Mouse (Mus musculus): ENCODE measurements around the gene Zranb3. TPM values are rescaled to one million over a fixed set of nuclear protein-coding genes. Genes with fewer than 3 reads are reported as not detected.

Gene Zranb3
- polyA plus RNA-seq, 1 experiment from 2014 or later, result 10.4 TPM

DNA sequence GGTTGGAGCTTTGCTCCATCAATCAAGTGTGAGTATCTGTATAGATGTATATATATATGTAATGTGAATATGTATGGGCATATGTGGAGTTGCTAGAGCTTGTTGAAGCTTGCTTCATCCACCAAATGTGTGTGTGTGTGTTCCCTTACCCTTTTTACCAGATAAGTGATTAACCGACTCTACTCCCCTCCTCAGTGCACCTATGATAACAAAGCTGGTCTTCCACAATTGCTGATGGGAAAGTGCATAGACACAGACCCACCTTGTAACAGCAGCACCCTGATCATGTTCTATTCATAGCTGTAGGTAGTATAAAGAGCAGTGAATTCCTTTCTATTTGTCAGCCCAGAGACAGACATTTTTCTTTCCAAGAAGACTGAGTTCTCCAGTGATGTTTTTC lies 40.7 kb downstream of the Zranb3 start:
- Histone ChIP-seq H3K27ac (ENCODE audit: low read length) (no peak overlapping the region), H3K36me3 (ENCODE audit: insufficient read depth, low read length) (no peaks in the 10 kb centered on the region), H3K4me1 (ENCODE audit: insufficient read depth, low read length) (no peaks in the 10 kb centered on the region), H3K4me2 (replicated peaks; ENCODE audit: low read depth, low read length) (no peak overlapping the region), H3K9me3 (ENCODE audit: low read length) (no peaks in the 10 kb centered on the region), H3K9ac (replicated peaks; ENCODE audit: low read length) (no peak overlapping the region), H3K4me3 (ENCODE audit: low read length) (no peak overlapping the region), H3K27me3 (ENCODE audit: insufficient read depth, low read length) (no peaks in the 10 kb centered on the region)
- no peak for ATAC-seq (ENCODE audit: low FRiP score, low TSS enrichment)
- WGBS, result 87% methylated on average over 1 of the region's 1 CpGs

DNA sequence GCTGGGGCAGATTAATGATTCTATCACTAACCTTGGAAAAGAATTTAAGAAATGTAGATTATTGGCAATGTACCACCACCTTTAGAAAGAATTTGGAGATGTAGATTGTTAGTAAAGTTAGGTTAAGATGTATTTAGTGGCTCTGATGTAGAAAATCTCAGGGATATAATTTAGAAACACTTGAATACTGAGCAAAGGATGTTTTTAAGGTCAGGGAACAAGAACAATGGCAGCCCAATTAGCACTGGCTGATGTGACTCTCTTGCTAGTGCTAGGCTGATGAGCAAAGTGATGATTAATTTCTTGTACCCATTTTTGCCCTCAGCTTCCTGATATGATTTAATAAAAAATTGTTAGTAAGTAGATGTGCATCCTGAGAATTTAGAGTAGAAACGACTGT lies 41.4 kb downstream of the Zranb3 start:
- WGBS, result 77% methylated on average over 1 of the region's 1 CpGs

DNA sequence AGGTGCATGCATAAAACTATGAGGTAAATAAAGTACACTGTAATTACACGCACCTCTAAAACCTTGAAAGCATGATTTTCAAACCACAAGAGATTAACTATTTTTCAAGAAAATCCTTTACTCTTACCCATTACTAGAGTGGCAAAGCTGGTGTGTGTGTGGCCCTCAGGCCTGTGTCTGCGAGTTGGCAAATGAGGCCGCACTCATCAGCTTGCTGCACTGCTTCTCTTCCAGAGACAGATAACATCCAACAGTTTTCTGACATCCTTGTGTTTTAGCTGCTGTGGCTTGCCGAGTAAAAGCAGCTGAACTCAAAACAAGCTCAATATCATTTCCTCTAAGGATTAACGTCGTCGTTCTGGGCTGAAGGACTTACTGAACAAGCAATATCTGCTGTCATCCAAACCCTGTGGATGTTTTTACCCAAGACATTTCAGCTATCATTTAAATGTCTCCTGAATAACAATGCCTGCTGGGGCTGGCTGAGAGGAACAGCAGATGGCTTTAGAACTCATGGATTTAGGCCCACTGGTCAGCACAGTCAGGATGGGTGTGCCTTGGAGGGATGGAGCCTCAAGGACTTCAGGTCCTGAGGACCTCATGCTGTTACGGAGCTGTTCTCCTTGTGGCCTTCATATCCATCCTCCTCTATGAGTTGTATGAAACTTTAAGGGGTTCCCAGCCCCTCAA lies 42.0 kb downstream of the Zranb3 start:
- H3K4me1 ChIP-seq (ENCODE audit: insufficient read depth, low read length), result no peaks in the 10 kb centered on the region
- ATAC-seq (ENCODE audit: low FRiP score, low TSS enrichment), result no peak
- H3K4me2 ChIP-seq (replicated peaks; ENCODE audit: low read depth, low read length), result no peak overlapping the region
- H3K36me3 ChIP-seq (ENCODE audit: insufficient read depth, low read length), result no peaks in the 10 kb centered on the region
- H3K27me3 ChIP-seq (ENCODE audit: insufficient read depth, low read length), result no peaks in the 10 kb centered on the region
- no peak overlapping the region for H3K4me3 ChIP-seq (ENCODE audit: low read length)
- H3K27ac ChIP-seq (ENCODE audit: low read length), result no peak overlapping the region
- 69% methylated on average over 8 of the region's 8 CpGs for WGBS
- no peak overlapping the region for H3K9ac ChIP-seq (replicated peaks; ENCODE audit: low read length)
- H3K9me3 ChIP-seq (ENCODE audit: low read length), result no peaks in the 10 kb centered on the region

More for the DNA sequence above, 41.4 kb downstream of the Zranb3 start:
- Histone ChIP-seq H3K4me1 (ENCODE audit: insufficient read depth, low read length) (no peaks in the 10 kb centered on the region), H3K4me3 (ENCODE audit: low read length) (no peak overlapping the region), H3K4me2 (replicated peaks; ENCODE audit: low read depth, low read length) (no peak overlapping the region), H3K9me3 (ENCODE audit: low read length) (no peaks in the 10 kb centered on the region), H3K27me3 (ENCODE audit: insufficient read depth, low read length) (no peaks in the 10 kb centered on the region), H3K27ac (ENCODE audit: low read length) (no peak overlapping the region), H3K36me3 (ENCODE audit: insufficient read depth, low read length) (no peaks in the 10 kb centered on the region), H3K9ac (replicated peaks; ENCODE audit: low read length) (no peak overlapping the region)
- ATAC-seq (ENCODE audit: low FRiP score, low TSS enrichment), result no peak

DNA sequence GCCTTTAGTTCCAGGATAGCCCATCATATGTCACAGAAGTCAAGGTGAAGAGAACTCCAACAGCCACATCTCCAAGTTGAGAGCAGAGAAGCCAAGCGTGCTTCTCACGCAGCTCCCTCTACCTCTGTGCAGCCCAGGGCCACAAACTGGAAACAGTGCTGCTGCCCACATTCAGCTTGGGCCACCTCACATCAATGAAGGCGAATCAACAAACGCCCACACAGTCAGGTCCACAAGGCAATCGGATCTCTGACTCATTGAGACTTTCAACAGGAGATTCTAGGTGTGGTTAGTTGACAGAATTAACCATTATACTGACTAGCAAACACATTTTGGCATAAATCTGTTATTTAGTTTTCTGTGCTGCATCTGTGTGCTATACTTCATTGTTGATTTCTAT lies 44.2 kb downstream of the Zranb3 start:
- 90% methylated on average over 5 of the region's 5 CpGs for WGBS
- Histone ChIP-seq H3K4me3 (ENCODE audit: low read length) (no peak overlapping the region), H3K27me3 (ENCODE audit: insufficient read depth, low read length) (no peaks in the 10 kb centered on the region), H3K36me3 (ENCODE audit: insufficient read depth, low read length) (no peaks in the 10 kb centered on the region), H3K27ac (ENCODE audit: low read length) (no peak overlapping the region), H3K4me2 (replicated peaks; ENCODE audit: low read depth, low read length) (no peak overlapping the region), H3K4me1 (ENCODE audit: insufficient read depth, low read length) (no peaks in the 10 kb centered on the region), H3K9me3 (ENCODE audit: low read length) (no peaks in the 10 kb centered on the region), H3K9ac (replicated peaks; ENCODE audit: low read length) (no peak overlapping the region)
- no peak for ATAC-seq (ENCODE audit: low FRiP score, low TSS enrichment)

DNA sequence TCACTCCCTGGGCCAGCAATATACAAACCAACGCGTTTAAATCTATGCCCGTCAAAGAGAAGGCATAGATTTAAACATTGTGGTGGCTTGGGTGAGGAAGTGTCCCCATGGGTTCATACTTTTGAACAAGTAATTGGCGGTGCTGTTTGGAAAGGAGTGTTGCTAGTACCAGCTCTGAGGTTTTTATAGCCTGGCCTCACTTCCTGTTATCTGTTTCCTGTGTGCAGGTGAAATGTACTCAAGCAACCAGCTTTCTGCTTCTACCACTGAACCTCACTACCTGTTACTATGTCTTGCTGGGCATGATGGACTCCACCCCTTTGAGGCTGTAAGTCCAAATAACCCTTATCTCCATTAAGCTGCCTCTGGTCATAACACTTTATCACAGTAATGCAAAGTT lies 45.6 kb downstream of the Zranb3 start:
- ATAC-seq (ENCODE audit: low FRiP score, low TSS enrichment), result no peak
- 91% methylated on average over 4 of the region's 4 CpGs for whole genome bisulfite sequencing

DNA sequence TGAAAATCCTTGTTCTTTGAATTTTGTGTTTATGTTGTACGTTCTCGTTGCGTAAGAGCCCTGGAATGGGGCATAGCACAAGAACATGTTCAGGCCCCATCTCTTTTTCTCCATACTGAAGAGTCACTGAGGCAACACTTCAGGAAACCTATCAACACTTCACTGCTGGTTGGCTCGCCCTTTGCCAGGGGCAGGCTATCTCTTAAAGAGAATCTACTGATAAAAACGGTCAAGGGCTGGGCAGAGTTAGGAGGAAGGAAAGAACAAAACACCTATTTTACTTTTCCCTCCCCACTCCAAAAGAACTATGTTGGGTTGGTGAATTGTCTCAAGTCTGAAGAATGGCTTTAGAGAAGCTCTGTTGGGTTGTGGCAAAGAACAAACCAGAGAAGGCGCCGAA lies 55.9 kb downstream of the Zranb3 start:
- Histone ChIP-seq H3K9ac (replicated peaks; ENCODE audit: low read length) (no peak overlapping the region), H3K9me3 (ENCODE audit: low read length) (0 out of 2 replicates have a peak, but pooled peaks cover 4% of the 10 kb centered on the region), H3K4me1 (ENCODE audit: insufficient read depth, low read length) (no peaks in the 10 kb centered on the region), H3K4me2 (replicated peaks; ENCODE audit: low read depth, low read length) (no peak overlapping the region), H3K4me3 (ENCODE audit: low read length) (no peak overlapping the region), H3K36me3 (ENCODE audit: insufficient read depth, low read length) (0 out of 2 replicates have a peak, but pooled peaks cover 7% of the 10 kb centered on the region), H3K27ac (ENCODE audit: low read length) (no peak overlapping the region), H3K27me3 (ENCODE audit: insufficient read depth, low read length) (no peaks in the 10 kb centered on the region)
- ATAC-seq (ENCODE audit: low FRiP score, low TSS enrichment), result no peak
- WGBS, result 93% methylated on average over 7 of the region's 7 CpGs

More for the DNA sequence above, 45.6 kb downstream of the Zranb3 start:
- Histone ChIP-seq H3K4me1 (ENCODE audit: insufficient read depth, low read length) (no peaks in the 10 kb centered on the region), H3K36me3 (ENCODE audit: insufficient read depth, low read length) (no peaks in the 10 kb centered on the region), H3K4me3 (ENCODE audit: low read length) (no peak overlapping the region), H3K27me3 (ENCODE audit: insufficient read depth, low read length) (no peaks in the 10 kb centered on the region), H3K9ac (replicated peaks; ENCODE audit: low read length) (no peak overlapping the region), H3K9me3 (ENCODE audit: low read length) (no peaks in the 10 kb centered on the region), H3K4me2 (replicated peaks; ENCODE audit: low read depth, low read length) (no peak overlapping the region), H3K27ac (ENCODE audit: low read length) (no peak overlapping the region)

DNA sequence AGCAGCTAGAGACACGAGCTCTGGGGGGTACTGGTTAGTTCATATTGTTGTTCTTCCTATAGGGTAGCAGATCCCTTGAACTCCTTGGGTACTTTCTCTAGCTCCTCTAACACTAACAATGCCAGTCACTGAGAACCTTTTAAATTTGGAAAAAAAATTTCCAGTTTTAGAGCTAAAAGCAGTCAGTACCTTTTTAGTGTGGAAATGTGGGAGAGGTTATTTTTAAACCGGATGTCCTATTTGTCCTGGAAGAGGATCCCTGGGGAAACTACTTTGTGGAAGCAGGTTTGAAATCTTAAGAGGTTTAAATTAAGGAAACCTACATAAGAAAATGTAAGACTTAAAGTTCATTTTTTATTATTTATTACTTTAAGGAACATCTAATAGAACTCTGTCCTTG lies 56.4 kb downstream of the Zranb3 start:
- H3K27ac ChIP-seq (ENCODE audit: low read length), result no peak overlapping the region
- no peak overlapping the region for H3K4me3 ChIP-seq (ENCODE audit: low read length)
- no peaks in the 10 kb centered on the region for H3K27me3 ChIP-seq (ENCODE audit: insufficient read depth, low read length)
- no peaks in the 10 kb centered on the region for H3K4me1 ChIP-seq (ENCODE audit: insufficient read depth, low read length)
- 84% methylated on average over 2 of the region's 2 CpGs for WGBS
- H3K4me2 ChIP-seq (replicated peaks; ENCODE audit: low read depth, low read length), result no peak overlapping the region
- no peak overlapping the region for H3K9ac ChIP-seq (replicated peaks; ENCODE audit: low read length)
- no peak for ATAC-seq (ENCODE audit: low FRiP score, low TSS enrichment)
- H3K36me3 ChIP-seq (ENCODE audit: insufficient read depth, low read length), result 0 out of 2 replicates have a peak, but pooled peaks cover 7% of the 10 kb centered on the region
- H3K9me3 ChIP-seq (ENCODE audit: low read length), result 0 out of 2 replicates have a peak, but pooled peaks cover 4% of the 10 kb centered on the region

DNA sequence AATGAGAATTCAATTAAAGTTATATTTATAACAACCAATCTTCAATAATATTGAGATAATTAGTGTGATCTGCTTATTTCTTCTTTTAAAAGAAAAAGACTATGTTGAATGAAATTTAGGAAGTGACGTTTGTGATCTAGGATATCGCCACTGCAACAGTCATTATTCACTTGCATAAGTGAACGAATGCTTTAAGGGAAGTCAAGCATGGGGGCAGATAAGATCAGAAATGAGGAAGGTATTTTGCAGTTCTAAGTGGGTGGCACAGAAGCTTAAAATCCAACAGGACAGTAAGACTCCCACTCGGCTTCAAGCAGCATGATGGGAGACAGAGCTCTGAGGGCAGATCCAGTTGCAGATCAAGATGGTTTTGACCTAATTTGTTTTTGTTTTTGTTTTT lies 58.7 kb downstream of the Zranb3 start:
- H3K36me3 ChIP-seq (ENCODE audit: insufficient read depth, low read length), result 0 out of 2 replicates have a peak, but pooled peaks cover 7% of the 10 kb centered on the region
- H3K27ac ChIP-seq (ENCODE audit: low read length), result no peak overlapping the region
- H3K4me1 ChIP-seq (ENCODE audit: insufficient read depth, low read length), result no peaks in the 10 kb centered on the region
- H3K27me3 ChIP-seq (ENCODE audit: insufficient read depth, low read length), result no peaks in the 10 kb centered on the region
- 0 out of 2 replicates have a peak, but pooled peaks cover 4% of the 10 kb centered on the region for H3K9me3 ChIP-seq (ENCODE audit: low read length)
- no peak for ATAC-seq (ENCODE audit: low FRiP score, low TSS enrichment)
- H3K4me2 ChIP-seq (replicated peaks; ENCODE audit: low read depth, low read length), result no peak overlapping the region
- H3K9ac ChIP-seq (replicated peaks; ENCODE audit: low read length), result no peak overlapping the region
- H3K4me3 ChIP-seq (ENCODE audit: low read length), result no peak overlapping the region
- WGBS, result 81% methylated on average over 4 of the region's 4 CpGs

DNA sequence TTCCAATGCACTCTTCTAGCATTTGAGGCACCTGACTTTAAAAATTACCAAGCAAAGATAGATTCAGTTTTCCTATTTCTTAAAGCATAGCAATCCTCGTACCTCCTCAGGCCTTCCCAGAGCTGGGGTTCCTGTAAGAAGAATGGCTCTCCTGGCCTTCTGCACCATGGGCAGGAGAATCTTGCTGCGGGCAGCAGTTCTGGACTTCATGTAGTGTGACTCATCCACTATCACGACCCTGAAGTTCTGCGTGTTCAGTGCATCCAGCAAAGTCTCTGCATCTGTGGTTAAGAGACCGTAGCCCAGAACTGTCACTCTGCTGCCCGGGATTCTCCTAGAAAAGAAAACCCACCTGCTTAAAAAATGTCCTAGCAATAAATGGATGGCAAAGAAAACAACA lies 66.6 kb downstream of the Zranb3 start:
- no peaks in the 10 kb centered on the region for H3K36me3 ChIP-seq (ENCODE audit: insufficient read depth, low read length)
- no peak overlapping the region for H3K4me2 ChIP-seq (replicated peaks; ENCODE audit: low read depth, low read length)
- no peaks in the 10 kb centered on the region for H3K9me3 ChIP-seq (ENCODE audit: low read length)
- WGBS, result 68% methylated on average over 6 of the region's 6 CpGs
- no peaks in the 10 kb centered on the region for H3K27me3 ChIP-seq (ENCODE audit: insufficient read depth, low read length)
- H3K27ac ChIP-seq (ENCODE audit: low read length), result 0 out of 2 replicates have a peak overlapping the region, but pooled peaks have one; percentile 10
- no peaks in the 10 kb centered on the region for H3K4me1 ChIP-seq (ENCODE audit: insufficient read depth, low read length)
- no peak for ATAC-seq (ENCODE audit: low FRiP score, low TSS enrichment)
- no peak overlapping the region for H3K4me3 ChIP-seq (ENCODE audit: low read length)
- no peak overlapping the region for H3K9ac ChIP-seq (replicated peaks; ENCODE audit: low read length)

DNA sequence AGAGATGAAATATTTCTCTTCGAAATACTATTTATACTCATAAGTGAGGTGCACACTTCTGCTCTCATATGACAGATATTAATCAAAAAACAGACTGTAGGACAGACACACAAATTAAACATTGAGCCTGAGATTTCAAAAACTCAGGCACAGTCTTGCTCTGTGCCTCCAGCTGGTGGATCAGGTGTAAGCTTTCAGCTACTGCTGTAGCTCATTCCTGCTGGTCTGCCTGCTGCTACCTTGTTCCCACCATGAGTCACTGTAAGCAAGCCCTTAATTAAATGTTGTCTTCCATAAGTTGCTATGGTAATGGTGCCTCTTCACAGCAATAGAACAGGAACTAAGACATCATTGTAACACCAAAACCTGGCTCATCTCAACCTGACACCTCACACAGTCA lies 70.7 kb downstream of the Zranb3 start:
- WGBS, result 98% methylated on average over 1 of the region's 1 CpGs
- Histone ChIP-seq H3K36me3 (ENCODE audit: insufficient read depth, low read length) (no peaks in the 10 kb centered on the region), H3K4me1 (ENCODE audit: insufficient read depth, low read length) (no peaks in the 10 kb centered on the region), H3K9me3 (ENCODE audit: low read length) (no peaks in the 10 kb centered on the region), H3K27ac (ENCODE audit: low read length) (no peak overlapping the region), H3K4me3 (ENCODE audit: low read length) (no peak overlapping the region), H3K27me3 (ENCODE audit: insufficient read depth, low read length) (no peaks in the 10 kb centered on the region), H3K9ac (replicated peaks; ENCODE audit: low read length) (no peak overlapping the region), H3K4me2 (replicated peaks; ENCODE audit: low read depth, low read length) (no peak overlapping the region)
- ATAC-seq (ENCODE audit: low FRiP score, low TSS enrichment), result no peak

Data from kidney, embryonic 16.5 days (tissue).